Mouse (Mus musculus) urinary bladder, postnatal 10 days (tissue): ENCODE data around the gene Tent5b.
"Not testable (repeated sequence)": the region's sequence is repeated elsewhere in the genome, so short reads cannot be mapped to it uniquely, and the experiment has no call there.

Experiments used
- DNase-seq: peaks from one replicate; pipeline ENCODE4 v3.0.0; 2022; ENCODE audit warnings: low spot score

The Tent5b gene

GRCm38 (mm10) chr4:133501514-133501913 is 21.6 kb downstream of the Tent5b start:
- no peak for DNase-seq

DNA sequence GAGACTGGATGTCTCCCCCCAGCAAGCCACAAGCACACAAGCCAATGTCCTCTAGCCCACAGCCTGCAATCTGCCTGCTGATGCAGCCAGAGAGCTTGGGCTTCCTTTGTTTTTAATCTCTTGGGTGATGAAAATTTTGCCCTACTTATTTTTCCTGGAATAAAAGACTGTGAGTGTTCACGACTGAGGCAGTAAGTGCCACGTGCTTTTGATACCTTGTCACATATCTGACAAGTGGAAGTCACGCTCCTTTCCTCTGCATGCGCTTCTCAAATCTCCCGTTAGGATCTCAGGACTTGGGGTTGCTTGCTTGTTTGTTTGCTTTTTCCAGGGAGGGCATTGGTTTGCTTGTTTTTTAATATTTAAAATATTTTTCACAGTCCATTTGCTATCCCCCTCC is 24.4 kb downstream of the Tent5b start:
- DNase-seq, result no peak

DNA sequence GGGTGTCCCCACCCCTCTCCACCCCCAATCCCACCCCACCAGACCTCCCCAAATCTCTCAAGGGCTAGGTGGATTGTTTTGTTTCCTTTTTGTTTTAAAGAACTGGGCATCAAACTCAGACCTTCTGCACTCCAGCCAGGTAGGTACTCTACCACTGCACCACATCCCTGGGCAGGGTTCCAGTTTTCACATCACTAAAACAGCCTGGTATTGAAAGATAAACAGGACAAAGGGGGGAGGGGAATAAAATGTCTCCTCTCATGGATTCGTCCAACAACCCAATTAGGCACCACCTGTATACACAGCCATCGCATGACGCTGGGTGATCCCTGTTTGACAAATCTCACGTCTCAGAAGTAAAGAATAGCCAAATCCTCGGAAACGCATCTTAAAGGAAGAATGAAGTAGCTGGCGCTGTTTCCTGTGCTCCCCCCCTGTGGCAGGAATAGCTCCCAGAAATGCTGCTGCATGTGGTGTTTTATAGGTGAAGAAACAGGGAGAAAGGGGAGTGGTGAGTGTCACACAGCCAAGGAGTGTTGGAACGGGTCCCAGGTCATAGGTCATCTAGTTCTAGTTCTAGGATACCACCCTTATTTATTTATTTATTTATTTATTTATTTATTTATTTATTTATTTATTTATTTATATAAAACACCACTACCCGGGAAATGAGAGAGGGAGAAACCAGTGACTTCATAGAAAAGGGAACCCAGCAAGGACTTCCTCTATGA is 25.0 kb downstream of the Tent5b start:
- no peak for DNase-seq

- no peak for DNase-seq
Observed at GRCm38 (mm10) chr4:133506573-133506972, 26.6 kb downstream of the Tent5b start.

DNA sequence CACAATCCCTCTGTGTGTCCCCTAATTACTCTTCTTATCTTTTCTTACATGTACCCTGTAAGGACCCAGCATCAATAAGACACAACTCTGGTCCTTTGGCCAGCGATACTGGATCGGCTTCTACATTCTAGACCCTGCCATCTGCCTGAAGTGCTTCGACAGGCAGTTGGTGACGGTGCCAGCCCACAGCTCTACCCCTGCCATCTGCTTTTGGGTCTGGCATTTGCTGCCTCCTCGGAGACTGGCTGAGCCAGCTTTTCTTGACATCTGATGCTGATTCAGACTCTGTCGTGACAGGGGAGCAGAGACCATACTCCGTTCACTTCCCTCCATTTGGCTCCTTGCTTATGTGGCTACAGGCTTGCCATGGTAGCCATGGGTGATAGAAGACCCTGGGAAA is 29.1 kb downstream of the Tent5b start:
- DNase-seq, result no peak

- no peak for DNase-seq
Observed at GRCm38 (mm10) chr4:133511050-133511449, 31.1 kb downstream of the Tent5b start.

DNA sequence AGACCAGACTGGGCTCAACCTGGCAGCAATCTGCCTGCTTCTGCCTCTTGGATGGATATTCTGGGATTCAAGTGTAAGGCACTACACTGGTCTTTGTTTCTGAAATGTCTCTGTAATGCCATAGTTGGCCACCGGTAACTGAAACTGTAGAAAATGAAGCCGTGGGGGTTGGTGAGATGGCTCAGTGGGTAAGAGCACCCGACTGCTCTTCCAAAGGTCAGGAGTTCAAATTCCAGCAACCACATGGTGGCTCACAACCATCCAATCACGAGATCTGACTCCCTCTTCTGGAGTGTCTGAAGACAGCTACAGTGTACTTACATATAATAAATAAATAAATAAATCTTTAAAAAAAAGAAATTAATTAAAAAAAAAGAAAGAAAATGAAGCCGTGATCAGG is 32.6 kb downstream of the Tent5b start:
- DNase-seq, result not testable (repeated sequence)

- no peak for DNase-seq
Observed at GRCm38 (mm10) chr4:133512972-133513371, 33.0 kb downstream of the Tent5b start.

GRCm38 (mm10) chr4:133518601-133519368 is 38.9 kb downstream of the Tent5b start, which contains the start of gene Kdf1:
TSS of gene Kdf1 (plus strand) at chr4:133518963.
- no peak for DNase-seq

- DNase-seq, result no peak
Observed at GRCm38 (mm10) chr4:133519369-133519665, 39.4 kb downstream of the Tent5b start.

DNA sequence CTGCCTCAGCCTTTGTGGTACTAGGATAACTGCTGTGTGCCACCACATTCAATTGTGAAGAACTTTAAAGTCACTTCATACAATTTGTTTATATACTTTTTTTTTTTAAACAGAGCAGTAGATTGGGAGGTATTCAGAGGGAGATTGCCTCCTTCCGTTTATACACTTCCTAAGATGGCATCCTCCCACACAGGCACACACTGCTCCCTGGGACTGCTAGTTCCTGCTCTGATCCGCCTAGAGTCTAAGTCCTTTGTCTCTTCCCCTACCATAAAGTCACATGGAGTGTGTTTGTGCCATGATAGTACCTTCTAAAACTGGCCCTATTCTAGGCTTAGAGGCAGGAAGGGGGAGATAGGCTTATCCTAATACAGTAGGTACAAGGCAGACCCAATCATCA is 41.6 kb downstream of the Tent5b start:
- no peak for DNase-seq

GRCm38 (mm10) chr4:133527788-133528187 is 47.9 kb downstream of the Tent5b start:
- DNase-seq, result no peak

DNA sequence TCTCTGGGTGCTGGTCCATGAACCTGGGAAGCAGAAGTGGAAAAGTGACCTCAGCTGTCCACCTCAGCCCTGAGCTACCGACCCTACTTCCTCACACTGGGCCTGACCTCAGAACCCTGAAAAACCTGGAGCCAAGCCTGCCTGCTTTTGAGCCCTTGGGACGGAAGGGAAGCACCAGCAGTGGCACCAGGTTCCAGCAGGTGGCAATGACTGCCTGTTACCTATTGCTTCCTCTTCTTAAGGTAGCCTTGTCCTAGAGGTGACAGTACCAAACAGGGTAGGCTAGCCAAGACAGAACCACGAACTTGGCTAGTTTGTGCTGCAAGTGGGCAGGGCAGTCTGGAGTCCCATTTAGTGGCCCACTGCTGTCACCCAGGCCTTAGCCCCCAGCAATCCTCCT is 52.8 kb downstream of the Tent5b start:
- no peak for DNase-seq

GRCm38 (mm10) chr4:133536081-133536480 is 56.1 kb downstream of the Tent5b start:
- no peak for DNase-seq

DNA sequence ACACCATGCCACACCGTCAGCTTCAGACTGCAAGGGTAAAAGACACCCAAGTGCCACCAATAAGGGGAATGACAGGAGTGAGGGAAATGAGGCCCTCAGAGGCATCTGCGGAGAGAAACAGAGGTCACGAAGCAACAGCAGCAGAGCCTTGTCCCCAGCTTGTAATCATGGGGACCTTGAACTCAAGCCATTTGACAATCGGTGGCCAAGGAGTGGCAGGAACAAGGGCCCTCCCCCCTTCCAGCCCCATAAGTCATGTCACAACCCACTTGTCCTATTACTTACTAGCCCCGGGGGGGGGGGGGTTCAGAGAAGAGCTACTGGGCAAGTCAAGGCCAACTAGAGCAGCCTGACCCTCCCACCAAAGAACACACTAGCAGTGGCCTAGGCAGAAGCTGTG is 56.7 kb downstream of the Tent5b start:
- DNase-seq, result no peak
